Comparison of ENCODE assay signal across 16 mouse cellular contexts in the genomic region with DNA sequence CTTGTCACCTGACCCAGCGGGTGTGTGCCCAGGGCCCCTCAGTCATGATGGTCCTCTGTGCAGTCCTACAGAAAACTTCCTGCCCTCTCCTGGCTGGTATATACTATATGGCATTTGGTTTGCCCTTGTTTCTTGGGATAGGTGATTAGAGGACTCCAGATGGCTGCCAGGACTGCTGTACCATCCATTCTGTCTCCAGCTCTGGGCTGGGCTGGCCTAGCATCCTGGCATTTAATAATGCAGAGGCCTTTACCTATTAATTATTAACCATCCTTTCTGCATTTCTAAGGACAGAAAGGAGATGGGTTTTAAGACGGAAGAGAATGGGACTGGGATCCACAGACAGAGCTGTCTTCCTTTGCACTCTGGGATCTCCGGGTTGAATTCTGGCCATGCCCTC.
DNase-seq lines count a peak whose midpoint lies in the region; ATAC-seq and TF ChIP-seq lines count a peak whose summit lies in the region.
"Had no signal": no experiment of that assay in that cellular context is flagged by ENCODE, and none has a peak within 500 bp of the region (broad histone marks: within the 10 kb centered on the region; RNA-seq: fewer than 3 reads in every experiment).

No protein-coding gene starts in this region.

- peaks cover 5% of the 10 kb centered on the region; the same call in 1 of the 2 replicates for H3K4me1 ChIP-seq in embryonic facial prominence, embryonic 13.5 days
- peaks cover 9% of the 10 kb centered on the region for H3K4me1 ChIP-seq in embryonic facial prominence, embryonic 10.5 days
- peaks cover 4% of the 10 kb centered on the region; the same call in 1 of the 2 replicates for H3K4me1 ChIP-seq in midbrain, embryonic 12.5 days
- peaks cover 19% of the 10 kb centered on the region for H3K4me1 ChIP-seq in olfactory bulb, adult 2 months (ENCODE audit: control insufficient read depth, insufficient read depth, low read length)

- 0 out of 2 replicates have a peak, but pooled peaks have one; percentile 12 for ATAC-seq in embryonic facial prominence, embryonic 13.5 days (ENCODE audit: insufficient number of reproducible peaks, insufficient read depth, low FRiP score, low TSS enrichment, low read depth)
- no peak for ATAC-seq in midbrain, embryonic 12.5 days (ENCODE audit: low FRiP score, low read depth)
- ATAC-seq: lung, postnatal 0 days had no signal

- no peak for DNase-seq in embryonic facial prominence, embryonic 10.5 days (ENCODE audit: low spot score)
- no peak for DNase-seq in layer of hippocampus, adult 2 months (ENCODE audit: low spot score in 2 of 2)
- no peak for DNase-seq in layer of hippocampus, postnatal 25 days (ENCODE audit: extremely low spot score in 1 of 2, low spot score in 1 of 2)
- DNase-seq in cerebellum, postnatal 25 days, result no peak
- no peak for DNase-seq in spleen, adult 18-20 months
- DNase-seq: adrenal gland, postnatal 10 days; cerebellum, adult 9-10 months; heart, adult 2 months; kidney, adult 11 months; kidney, postnatal 4 days; thymus, postnatal 4 days had no signal

- H3K27me3 ChIP-seq in embryonic facial prominence, embryonic 13.5 days, result no peaks in the 10 kb centered on the region
- no peaks in the 10 kb centered on the region for H3K27me3 ChIP-seq in embryonic facial prominence, embryonic 10.5 days (replicated peaks; ENCODE audit: low read depth, poor library complexity, severe bottlenecking)
- H3K27me3 ChIP-seq in midbrain, embryonic 12.5 days, result peaks cover 4% of the 10 kb centered on the region; the same call in 1 of the 2 replicates

- H3K4me2 ChIP-seq in embryonic facial prominence, embryonic 13.5 days, result no peak overlapping the region
- H3K4me2 ChIP-seq in midbrain, embryonic 12.5 days (replicated peaks), result no peak overlapping the region
- H3K4me2 ChIP-seq: liver, embryonic 11.5 days had no signal

- no peaks in the 10 kb centered on the region for H3K36me3 ChIP-seq in embryonic facial prominence, embryonic 13.5 days
- no peaks in the 10 kb centered on the region for H3K36me3 ChIP-seq in embryonic facial prominence, embryonic 10.5 days (replicated peaks)
- no peaks in the 10 kb centered on the region for H3K36me3 ChIP-seq in midbrain, embryonic 12.5 days

- no peak overlapping the region for H3K27ac ChIP-seq in embryonic facial prominence, embryonic 13.5 days
- H3K27ac ChIP-seq in embryonic facial prominence, embryonic 10.5 days (replicated peaks), result no peak overlapping the region
- peak overlapping the region; percentile 82 for H3K27ac ChIP-seq in layer of hippocampus, adult 2 months
- H3K27ac ChIP-seq in midbrain, embryonic 12.5 days (replicated peaks), result peak overlapping the region; percentile 64
- H3K27ac ChIP-seq in olfactory bulb, adult 2 months (ENCODE audit: insufficient read depth, low read depth, low read length), result peak overlapping the region; percentile 7
- H3K27ac ChIP-seq: heart, adult 2 months had no signal

- WGBS in embryonic facial prominence, embryonic 13.5 days, result 92% methylated on average over 3 of the region's 3 CpGs
- WGBS in embryonic facial prominence, embryonic 10.5 days, result 89% methylated on average over 3 of the region's 3 CpGs
- 96% methylated on average over 3 of the region's 3 CpGs for WGBS in midbrain, embryonic 12.5 days
- WGBS in olfactory bulb, adult 2 months, result 58% methylated on average over 3 of the region's 3 CpGs

- TF ChIP-seq CTCF in layer of hippocampus, adult 2 months (conservative IDR thresholded peaks at IDR 0.05), result no peak
- no peak for TF ChIP-seq CTCF in olfactory bulb, adult 2 months (IDR thresholded peaks at IDR 0.05; ENCODE audit: insufficient read depth, low read depth, low read length)

- no peak overlapping the region for H3K9ac ChIP-seq in embryonic facial prominence, embryonic 13.5 days
- no peak overlapping the region for H3K9ac ChIP-seq in midbrain, embryonic 12.5 days (replicated peaks)

- H3K9me3 ChIP-seq in embryonic facial prominence, embryonic 13.5 days, result no peaks in the 10 kb centered on the region
- no peaks in the 10 kb centered on the region for H3K9me3 ChIP-seq in embryonic facial prominence, embryonic 10.5 days
- H3K9me3 ChIP-seq in midbrain, embryonic 12.5 days, result no peaks in the 10 kb centered on the region

- no peak for TF ChIP-seq POLR2A in olfactory bulb, adult 2 months (IDR thresholded peaks at IDR 0.05; ENCODE audit: insufficient read depth, low read depth, low read length)

- H3K4me3 ChIP-seq in embryonic facial prominence, embryonic 13.5 days, result no peak overlapping the region
- no peak overlapping the region for H3K4me3 ChIP-seq in embryonic facial prominence, embryonic 10.5 days
- H3K4me3 ChIP-seq in layer of hippocampus, adult 2 months, result no peak overlapping the region
- no peak overlapping the region for H3K4me3 ChIP-seq in midbrain, embryonic 12.5 days
- H3K4me3 ChIP-seq in olfactory bulb, adult 2 months (ENCODE audit: insufficient read depth, low read depth, low read length), result no peak overlapping the region
- H3K4me3 ChIP-seq: heart, adult 2 months had no signal

Comparison
In these comparisons a context has a peak if more than half of its experiments do, and no peak if none do; other contexts are left out.
1. H3K27ac ChIP-seq: peak in layer of hippocampus, adult 2 months (single experiment), midbrain, embryonic 12.5 days (single experiment) and olfactory bulb, adult 2 months (single experiment); none in embryonic facial prominence, embryonic 13.5 days (single experiment) and embryonic facial prominence, embryonic 10.5 days (single experiment).